16 mouse cellular contexts compared by ENCODE assay signal in genomic region chr13:98804480-98804879, GRCm38 (mm10).
"Had no signal": no experiment of that assay in that cellular context is flagged by ENCODE, and none has a peak within 500 bp of the region (broad histone marks: within the 10 kb centered on the region; RNA-seq: fewer than 3 reads in every experiment).

No protein-coding gene starts in this region.

- DNase-seq: kidney, adult 11 months; kidney, adult 9 months; kidney, postnatal 10 days; kidney, postnatal 4 days; left cerebral cortex, postnatal 4 days; lung, adult 2 months; right cerebral cortex, adult 18-20 months; right cerebral cortex, postnatal 25 days had no signal

- H3K4me2 ChIP-seq: limb, embryonic 13.5 days; midbrain, embryonic 13.5 days; neural tube, embryonic 15.5 days had no signal

- H3K9ac ChIP-seq: limb, embryonic 13.5 days; midbrain, embryonic 13.5 days; neural tube, embryonic 15.5 days had no signal

- H3K4me1 ChIP-seq: limb, embryonic 13.5 days; midbrain, embryonic 13.5 days; neural tube, embryonic 15.5 days had no signal

- H3K27ac ChIP-seq: limb, embryonic 13.5 days; midbrain, embryonic 13.5 days; neural tube, embryonic 15.5 days; stomach, postnatal 0 days had no signal

- ATAC-seq: hindbrain, embryonic 16.5 days; inflammation-experienced regulatory T-cells, adult 6 months; lung, postnatal 0 days; midbrain, embryonic 13.5 days had no signal

- H3K4me3 ChIP-seq: limb, embryonic 13.5 days; midbrain, embryonic 13.5 days; myocyte; neural tube, embryonic 15.5 days had no signal

- H3K27me3 ChIP-seq: limb, embryonic 13.5 days; midbrain, embryonic 13.5 days; neural tube, embryonic 15.5 days had no signal
